Comparison of ENCODE assay signal across 8 mouse cellular contexts in the genomic region with DNA sequence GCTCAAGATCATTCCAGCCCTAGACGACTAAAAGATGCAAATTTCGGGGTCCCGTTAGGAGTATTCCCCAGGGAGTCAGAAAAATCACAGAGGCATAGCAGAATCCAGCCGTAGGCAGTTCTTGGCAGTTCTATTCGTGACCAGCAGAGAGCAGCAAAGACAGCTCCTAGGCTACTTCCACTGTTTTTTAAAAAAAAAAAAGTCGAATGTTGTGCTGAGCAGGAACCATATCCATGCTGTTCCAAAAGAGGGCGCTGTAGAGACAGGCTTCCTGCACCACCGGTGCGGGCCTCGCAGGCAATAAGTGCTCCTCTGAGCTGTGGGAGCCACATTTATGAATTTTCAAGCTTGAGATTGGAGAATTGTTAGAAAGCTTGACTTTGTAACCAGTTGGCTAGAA. TPM values are rescaled to one million over a fixed set of nuclear protein-coding genes. Genes with fewer than 3 reads are reported as not detected.
DNase-seq lines count a peak whose midpoint lies in the region; ATAC-seq lines count a peak whose summit lies in the region.

No protein-coding gene starts in this region.

- no peak overlapping the region for H3K4me2 ChIP-seq in forebrain, embryonic 14.5 days (ENCODE audit: low read length)
- H3K4me2 ChIP-seq in forebrain, embryonic 12.5 days = no peak overlapping the region

- H3K27ac ChIP-seq in forebrain, embryonic 14.5 days (ENCODE audit: low read depth, low read length) = no peak overlapping the region
- no peak overlapping the region for H3K27ac ChIP-seq in forebrain, embryonic 12.5 days

- peak; percentile 91 for DNase-seq in forebrain, embryonic 14.5 days (ENCODE audit: low spot score)
- peak; percentile 81 for DNase-seq in adrenal gland, postnatal 10 days
- peak; percentile 72 for DNase-seq in embryo, embryonic 9.5 days (ENCODE audit: extremely low spot score)
- DNase-seq in heart, postnatal 4 days = peak; percentile 83
- peak; percentile 77 for DNase-seq in left cerebral cortex, adult 11 months (ENCODE audit: low spot score)
- peak; percentile 56 to 65 for DNase-seq in monocyte, adult 2 months (ENCODE audit: low read depth in 1 of 2, low spot score in 2 of 2)
- peak; percentile 72 to 76 for DNase-seq in spleen, postnatal 36 days (ENCODE audit: low spot score in 2 of 2)

- no peaks in the 10 kb centered on the region for H3K4me1 ChIP-seq in forebrain, embryonic 14.5 days (ENCODE audit: control insufficient read depth, insufficient read depth, low read length)
- no peaks in the 10 kb centered on the region for H3K4me1 ChIP-seq in forebrain, embryonic 12.5 days

- H3K9me3 ChIP-seq in forebrain, embryonic 14.5 days (replicated peaks; ENCODE audit: control insufficient read depth, low read length) = no peaks in the 10 kb centered on the region
- H3K9me3 ChIP-seq in forebrain, embryonic 12.5 days = no peaks in the 10 kb centered on the region

- H3K9ac ChIP-seq in forebrain, embryonic 14.5 days (ENCODE audit: low read length) = no peak overlapping the region
- no peak overlapping the region for H3K9ac ChIP-seq in forebrain, embryonic 12.5 days

- peak; percentile 44; the same call in 1 of the 2 replicates for ATAC-seq in forebrain, embryonic 14.5 days
- no peak for ATAC-seq in forebrain, embryonic 12.5 days (ENCODE audit: low FRiP score)

- 10% methylated on average over 10 of the region's 10 CpGs for WGBS in forebrain, embryonic 14.5 days
- WGBS in forebrain, embryonic 12.5 days = 8% methylated on average over 10 of the region's 10 CpGs

- H3K4me3 ChIP-seq in forebrain, embryonic 14.5 days (ENCODE audit: low read depth, low read length) = no peak overlapping the region
- no peak overlapping the region for H3K4me3 ChIP-seq in forebrain, embryonic 12.5 days (replicated peaks)

- H3K36me3 ChIP-seq in forebrain, embryonic 14.5 days (ENCODE audit: control insufficient read depth, insufficient read depth, low read length) = no peaks in the 10 kb centered on the region
- no peaks in the 10 kb centered on the region for H3K36me3 ChIP-seq in forebrain, embryonic 12.5 days (replicated peaks)

- no peaks in the 10 kb centered on the region for H3K27me3 ChIP-seq in forebrain, embryonic 14.5 days (replicated peaks; ENCODE audit: control insufficient read depth, insufficient read depth, low read length)
- H3K27me3 ChIP-seq in forebrain, embryonic 12.5 days = no peaks in the 10 kb centered on the region

RNA-seq across cellular contexts. Expression of a gene that starts 1.3 kb away (rescaled TPM):
- polyA plus RNA-seq in forebrain, embryonic 14.5 days (2014; fragmentation: Nextera tagmentation; extraction: Ambion mirVana) = 11.4 and 13.1 TPM in 2 replicates
- polyA plus RNA-seq in forebrain, embryonic 12.5 days (2016; fragmentation: Nextera tagmentation; extraction: Ambion mirVana) = 29.6 and 34.9 TPM in 2 replicates
- total RNA-seq in adrenal gland, postnatal 10 days (2021) = 10 to 100 TPM; 22.6 to 23.4 TPM
- 10 to 100 TPM; 25.1 to 25.4 TPM for total RNA-seq in heart, postnatal 4 days (2021)

RNA-seq across cellular contexts. Expression of a gene that starts 16.1 kb away (rescaled TPM):
- polyA plus RNA-seq in forebrain, embryonic 14.5 days (2014; fragmentation: Nextera tagmentation; extraction: Ambion mirVana) = 0.06 and 0.12 TPM in 2 replicates
- polyA plus RNA-seq in forebrain, embryonic 12.5 days (2016; fragmentation: Nextera tagmentation; extraction: Ambion mirVana) = 0.10 TPM in 1 of 2 replicates, not detected in the other
- total RNA-seq in adrenal gland, postnatal 10 days (2021) = under 1 TPM; 0.42 to 0.51 TPM
- under 1 TPM; 0.18 to 0.31 TPM for total RNA-seq in heart, postnatal 4 days (2021)

RNA-seq across cellular contexts. Expression of a gene that starts 50.8 kb away (rescaled TPM):
- polyA plus RNA-seq in forebrain, embryonic 14.5 days (2014; fragmentation: Nextera tagmentation; extraction: Ambion mirVana) = not detected in 2 replicates
- not detected in 2 replicates for polyA plus RNA-seq in forebrain, embryonic 12.5 days (2016; fragmentation: Nextera tagmentation; extraction: Ambion mirVana)
- total RNA-seq in adrenal gland, postnatal 10 days (2021) = not detected
- total RNA-seq in heart, postnatal 4 days (2021) = not detected

RNA-seq across cellular contexts. Expression of a gene that starts 53.0 kb away (rescaled TPM):
- polyA plus RNA-seq in forebrain, embryonic 14.5 days (2014; fragmentation: Nextera tagmentation; extraction: Ambion mirVana) = 17.5 and 19.8 TPM in 2 replicates
- polyA plus RNA-seq in forebrain, embryonic 12.5 days (2016; fragmentation: Nextera tagmentation; extraction: Ambion mirVana) = 11.6 and 12.2 TPM in 2 replicates
- total RNA-seq in adrenal gland, postnatal 10 days (2021) = 1 to 10 TPM; 3.9 to 6.4 TPM
- total RNA-seq in heart, postnatal 4 days (2021) = 1 to 10 TPM; 6.1 to 6.2 TPM
